Mouse (Mus musculus) retina, postnatal 7 days (tissue): ENCODE data around the gene Vamp9.

Experiments used
- DNase-seq: peaks from one replicate; pipeline ENCODE4 v3.0.0-alpha.2; 2012; ENCODE audit warnings: low read depth, low spot score

Gene Vamp9

GRCm38 (mm10) chr5:99941776-99942502, 35.9 kb downstream of the Vamp9 start:
- DNase-seq, result no peak

- DNase-seq, result no peak
Observed at GRCm38 (mm10) chr5:99952513-99952912, 46.5 kb downstream of the Vamp9 start.

- DNase-seq, result no peak
Observed at GRCm38 (mm10) chr5:99953883-99954282, 47.8 kb downstream of the Vamp9 start.

- DNase-seq, result no peak
Observed at GRCm38 (mm10) chr5:99958666-99959065, 52.6 kb downstream of the Vamp9 start.

GRCm38 (mm10) chr5:99959236-99959936, 53.3 kb downstream of the Vamp9 start:
- DNase-seq, result no peak

- DNase-seq, result no peak
Observed at GRCm38 (mm10) chr5:99959960-99960359, 53.9 kb downstream of the Vamp9 start.

GRCm38 (mm10) chr5:99973941-99974340, 67.9 kb downstream of the Vamp9 start:
- DNase-seq, result no peak

GRCm38 (mm10) chr5:99975061-99975460, 69.0 kb downstream of the Vamp9 start:
- DNase-seq, result no peak

GRCm38 (mm10) chr5:99975776-99976175, 69.7 kb downstream of the Vamp9 start:
- no peak for DNase-seq

GRCm38 (mm10) chr5:99976334-99976955, 70.4 kb downstream of the Vamp9 start:
- no peak for DNase-seq

- DNase-seq, result peak; percentile 51
Observed at GRCm38 (mm10) chr5:99977516-99978301, 71.7 kb downstream of the Vamp9 start.

- peak; percentile 98 for DNase-seq
Observed at GRCm38 (mm10) chr5:99978699-99979442, 72.8 kb downstream of the Vamp9 start, which contains the start of the genes Hnrnpd and 4930524J08Rik. Gene Hnrnpd (minus strand): TSS chr5:99978938. Gene 4930524J08Rik (plus strand): TSS chr5:99979061.

- no peak for DNase-seq
Observed at GRCm38 (mm10) chr5:99983452-99984061, 77.5 kb downstream of the Vamp9 start.

- DNase-seq, result no peak
Observed at GRCm38 (mm10) chr5:99994166-99994565, 88.1 kb downstream of the Vamp9 start.

- no peak for DNase-seq
Observed at GRCm38 (mm10) chr5:99994680-99995079, 88.6 kb downstream of the Vamp9 start.

- no peak for DNase-seq
Observed at GRCm38 (mm10) chr5:100000048-100000447, 94.0 kb downstream of the Vamp9 start.

GRCm38 (mm10) chr5:100000500-100000899, 94.4 kb downstream of the Vamp9 start:
- DNase-seq, result no peak
